Mouse (Mus musculus) liver, adult 2 months (tissue): ENCODE measurements at regions not wholly inside any gene's neighbourhood (a gene's known extent, or its start where the extent isn't known, plus 50 kb on each side); places are given as distances from the start of the nearest gene placed in this dataset.

ENCODE experiments used
- CTCF ChIP-seq: fragments of 200-500 bp; IDR thresholded peaks from 2 replicates; pipeline ENCODE4 v1.5.1; 2011; ENCODE audit warnings: low read depth, low read length, control low read depth
- POLR2A ChIP-seq: fragments of 200-500 bp; IDR thresholded peaks from 2 replicates; pipeline ENCODE4 v1.6.1; 2011; ENCODE audit warnings: low read length, control low read depth; ENCODE audit not compliant: insufficient read depth; ENCODE audit errors: extremely low read depth

DNA sequence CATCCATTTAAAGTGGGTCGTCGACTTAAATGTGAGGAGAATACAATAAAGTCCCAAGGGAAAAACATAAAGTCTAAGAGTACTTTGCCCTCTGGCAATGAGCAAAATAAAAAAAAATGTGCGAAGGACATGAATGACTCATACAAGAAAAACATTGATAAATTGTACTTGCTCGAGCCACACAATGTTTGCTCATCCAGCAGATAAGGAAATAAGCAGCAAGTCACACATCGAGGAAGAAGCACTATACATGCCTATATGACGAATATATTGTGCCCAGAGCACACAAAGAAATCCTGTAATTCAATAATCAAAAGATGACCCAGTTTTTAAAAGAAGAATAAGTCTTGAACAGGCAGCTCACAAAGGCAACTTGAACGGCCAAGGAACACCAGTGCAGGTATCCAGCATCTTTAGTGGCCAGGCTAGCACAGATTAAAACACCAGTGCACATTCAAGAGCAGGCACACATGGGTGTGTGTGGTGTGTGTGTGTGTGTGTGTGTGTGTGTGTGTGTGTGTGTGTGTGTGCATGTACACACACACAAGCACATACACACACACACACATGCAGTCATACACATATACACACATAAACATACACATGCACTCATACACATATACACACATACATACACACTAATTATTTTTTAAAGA lies 108.4 kb upstream of the Nr4a3 start:
- TF ChIP-seq CTCF (no peak), POLR2A (no peak)
